Mouse (Mus musculus): ENCODE measurements around the gene Odc1. TPM values are rescaled to one million over a fixed set of nuclear protein-coding genes. Genes with fewer than 3 reads are reported as not detected.
"Not testable (repeated sequence)": the region's sequence is repeated elsewhere in the genome, so short reads cannot be mapped to it uniquely, and the experiment has no call there.

The Odc1 gene
- polyA plus RNA-seq, 1 experiment from 2014 or later, result 113 TPM

DNA sequence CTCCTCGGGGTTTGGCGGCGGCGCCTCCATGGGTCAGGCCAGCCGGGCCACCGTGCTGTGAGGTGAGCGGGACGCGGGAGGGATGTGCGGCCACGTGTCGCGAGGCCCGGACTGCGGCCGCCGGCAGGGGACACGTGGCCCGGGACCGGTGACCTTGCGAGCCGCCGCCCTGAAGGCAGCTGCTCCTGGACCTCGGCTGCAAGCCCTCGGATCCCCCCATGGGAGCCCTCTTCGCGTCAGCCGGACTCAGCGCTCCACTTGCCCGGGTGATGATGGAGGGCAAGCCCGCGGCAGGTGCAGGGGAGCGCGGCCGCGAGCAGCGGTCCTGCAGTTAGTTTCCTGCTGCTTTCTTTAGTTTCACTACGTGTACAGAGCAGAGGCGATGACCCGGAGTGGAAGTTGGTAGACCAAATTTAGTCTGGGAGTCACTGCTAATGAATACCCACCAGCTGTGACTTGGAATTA, 545 bp downstream of the Odc1 start:
- H3K9ac ChIP-seq (ENCODE audit: low read length), result peak overlapping the region; percentile 93
- peaks cover 5% of the 10 kb centered on the region; the same call in 1 of the 2 replicates for H3K4me1 ChIP-seq (ENCODE audit: control insufficient read depth, insufficient read depth, low read length)
- no peaks in the 10 kb centered on the region for H3K9me3 ChIP-seq (replicated peaks; ENCODE audit: control insufficient read depth, low read length)
- WGBS, result under 1% methylated on average over 40 of the region's 40 CpGs
- H3K27ac ChIP-seq (ENCODE audit: low read length), result peak overlapping the region; percentile 89
- ATAC-seq (replicated peaks; ENCODE audit: extremely low read depth, insufficient read depth, low FRiP score), result peak; percentile 30
- H3K36me3 ChIP-seq (ENCODE audit: control insufficient read depth, insufficient read depth), result peaks cover 26% of the 10 kb centered on the region
- no peaks in the 10 kb centered on the region for H3K27me3 ChIP-seq (ENCODE audit: control insufficient read depth, insufficient read depth, low read length)
- H3K4me3 ChIP-seq (ENCODE audit: low read length), result peak overlapping the region; percentile 95
- H3K4me2 ChIP-seq (ENCODE audit: low read depth, low read length), result peak overlapping the region; percentile 76

DNA sequence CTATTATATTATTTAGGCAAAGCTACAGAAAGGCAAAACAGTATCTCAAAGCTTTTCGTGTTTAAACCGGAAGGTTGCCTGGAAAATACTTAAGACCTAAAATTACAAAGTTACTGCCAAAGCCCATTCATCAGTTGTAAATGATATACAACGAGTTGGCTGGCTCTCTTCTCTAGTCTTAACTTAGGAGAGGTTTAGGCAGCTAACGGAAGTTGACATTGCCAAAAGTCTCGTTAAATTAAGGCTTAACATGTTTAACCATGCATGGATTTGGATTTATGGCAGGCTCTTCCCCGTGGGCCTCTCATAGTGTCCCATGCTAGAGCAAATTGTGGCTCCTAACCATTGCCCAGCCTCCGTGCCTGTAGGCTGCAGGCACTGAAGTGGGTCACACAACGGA, 1.3 kb downstream of the Odc1 start:
- WGBS, result 6% methylated on average over 8 of the region's 8 CpGs
- H3K4me2 ChIP-seq (ENCODE audit: low read depth, low read length), result peak overlapping the region; percentile 76
- peak overlapping the region; percentile 95 for H3K4me3 ChIP-seq (ENCODE audit: low read length)
- H3K36me3 ChIP-seq (ENCODE audit: control insufficient read depth, insufficient read depth), result peaks cover 28% of the 10 kb centered on the region
- peaks cover 5% of the 10 kb centered on the region; the same call in 1 of the 2 replicates for H3K4me1 ChIP-seq (ENCODE audit: control insufficient read depth, insufficient read depth, low read length)
- H3K9ac ChIP-seq (ENCODE audit: low read length), result peak overlapping the region; percentile 93
- no peak overlapping the region for H3K27ac ChIP-seq (ENCODE audit: low read length)
- no peaks in the 10 kb centered on the region for H3K9me3 ChIP-seq (replicated peaks; ENCODE audit: control insufficient read depth, low read length)
- no peak for ATAC-seq (replicated peaks; ENCODE audit: extremely low read depth, insufficient read depth, low FRiP score)
- no peaks in the 10 kb centered on the region for H3K27me3 ChIP-seq (ENCODE audit: control insufficient read depth, insufficient read depth, low read length)

GRCm38 (mm10) chr12:17547552-17547951, 3.0 kb downstream of the Odc1 start:
- peaks cover 36% of the 10 kb centered on the region for H3K36me3 ChIP-seq (ENCODE audit: control insufficient read depth, insufficient read depth)
- H3K27ac ChIP-seq (ENCODE audit: low read length), result not testable (repeated sequence)

DNA sequence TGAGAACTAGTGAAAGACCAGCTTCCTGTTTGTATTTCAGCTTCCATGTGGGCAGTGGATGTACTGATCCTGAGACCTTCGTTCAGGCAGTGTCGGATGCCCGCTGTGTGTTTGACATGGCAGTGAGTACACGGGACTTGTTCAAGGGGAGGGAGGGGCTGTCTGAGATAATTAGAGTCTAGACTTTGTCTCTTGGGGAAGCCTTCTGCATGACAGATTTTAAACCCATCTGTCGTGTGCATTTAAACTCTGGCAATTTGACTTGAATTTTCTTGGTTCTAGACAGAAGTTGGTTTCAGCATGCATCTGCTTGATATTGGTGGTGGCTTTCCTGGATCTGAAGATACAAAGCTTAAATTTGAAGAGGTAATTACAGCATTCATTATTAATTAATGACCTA, 3.9 kb downstream of the Odc1 start:
- Histone ChIP-seq H3K36me3 (ENCODE audit: control insufficient read depth, insufficient read depth) (peaks cover 36% of the 10 kb centered on the region), H3K27me3 (ENCODE audit: control insufficient read depth, insufficient read depth, low read length) (no peaks in the 10 kb centered on the region), H3K4me1 (ENCODE audit: control insufficient read depth, insufficient read depth, low read length) (peaks cover 5% of the 10 kb centered on the region; the same call in 1 of the 2 replicates), H3K27ac (ENCODE audit: low read length) (no peak overlapping the region), H3K9me3 (replicated peaks; ENCODE audit: control insufficient read depth, low read length) (no peaks in the 10 kb centered on the region), H3K9ac (ENCODE audit: low read length) (no peak overlapping the region), H3K4me3 (ENCODE audit: low read length) (no peak overlapping the region), H3K4me2 (ENCODE audit: low read depth, low read length) (no peak overlapping the region)
- 68% methylated on average over 5 of the region's 5 CpGs for WGBS
- no peak for ATAC-seq (replicated peaks; ENCODE audit: extremely low read depth, insufficient read depth, low FRiP score)

More at GRCm38 (mm10) chr12:17547552-17547951, 3.0 kb downstream of the Odc1 start:
- H3K4me1 ChIP-seq (ENCODE audit: control insufficient read depth, insufficient read depth, low read length); H3K4me3 ChIP-seq (ENCODE audit: low read length); H3K4me2 ChIP-seq (ENCODE audit: low read depth, low read length); H3K9ac ChIP-seq (ENCODE audit: low read length); H3K27me3 ChIP-seq (ENCODE audit: control insufficient read depth, insufficient read depth, low read length); ATAC-seq (replicated peaks; ENCODE audit: extremely low read depth, insufficient read depth, low FRiP score); H3K9me3 ChIP-seq (replicated peaks; ENCODE audit: control insufficient read depth, low read length): not testable (repeated sequence)
- WGBS, result 89% methylated on average over 9 of the region's 9 CpGs

DNA sequence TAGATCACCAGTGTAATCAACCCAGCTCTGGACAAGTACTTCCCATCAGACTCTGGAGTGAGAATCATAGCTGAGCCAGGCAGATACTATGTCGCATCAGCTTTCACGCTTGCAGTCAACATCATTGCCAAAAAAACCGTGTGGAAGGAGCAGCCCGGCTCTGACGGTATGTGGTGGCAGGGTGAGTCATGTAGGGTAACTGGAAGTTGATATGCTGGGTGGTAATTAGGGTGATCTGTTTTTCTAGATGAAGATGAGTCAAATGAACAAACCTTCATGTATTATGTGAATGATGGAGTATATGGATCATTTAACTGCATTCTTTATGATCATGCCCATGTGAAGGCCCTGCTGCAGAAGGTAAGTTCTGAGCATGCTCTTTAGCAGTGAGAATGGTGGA, 4.8 kb downstream of the Odc1 start:
- not testable (repeated sequence) for ATAC-seq (replicated peaks; ENCODE audit: extremely low read depth, insufficient read depth, low FRiP score); H3K4me2 ChIP-seq (ENCODE audit: low read depth, low read length); H3K4me3 ChIP-seq (ENCODE audit: low read length); H3K4me1 ChIP-seq (ENCODE audit: control insufficient read depth, insufficient read depth, low read length); H3K27me3 ChIP-seq (ENCODE audit: control insufficient read depth, insufficient read depth, low read length); H3K9me3 ChIP-seq (replicated peaks; ENCODE audit: control insufficient read depth, low read length); H3K27ac ChIP-seq (ENCODE audit: low read length); H3K9ac ChIP-seq (ENCODE audit: low read length)
- 82% methylated on average over 5 of the region's 5 CpGs for WGBS
- peaks cover 36% of the 10 kb centered on the region for H3K36me3 ChIP-seq (ENCODE audit: control insufficient read depth, insufficient read depth)

- Histone ChIP-seq H3K27me3 (ENCODE audit: control insufficient read depth, insufficient read depth, low read length) (no peaks in the 10 kb centered on the region), H3K4me2 (ENCODE audit: low read depth, low read length) (no peak overlapping the region), H3K4me3 (ENCODE audit: low read length) (no peak overlapping the region), H3K9ac (ENCODE audit: low read length) (no peak overlapping the region), H3K4me1 (ENCODE audit: control insufficient read depth, insufficient read depth, low read length) (peaks cover 7% of the 10 kb centered on the region), H3K36me3 (ENCODE audit: control insufficient read depth, insufficient read depth) (peaks cover 36% of the 10 kb centered on the region), H3K27ac (ENCODE audit: low read length) (no peak overlapping the region), H3K9me3 (replicated peaks; ENCODE audit: control insufficient read depth, low read length) (no peaks in the 10 kb centered on the region)
- ATAC-seq (replicated peaks; ENCODE audit: extremely low read depth, insufficient read depth, low FRiP score), result no peak
- 72% methylated on average over 3 of the region's 3 CpGs for WGBS
Observed at GRCm38 (mm10) chr12:17551208-17551995, 6.8 kb downstream of the Odc1 start.

DNA sequence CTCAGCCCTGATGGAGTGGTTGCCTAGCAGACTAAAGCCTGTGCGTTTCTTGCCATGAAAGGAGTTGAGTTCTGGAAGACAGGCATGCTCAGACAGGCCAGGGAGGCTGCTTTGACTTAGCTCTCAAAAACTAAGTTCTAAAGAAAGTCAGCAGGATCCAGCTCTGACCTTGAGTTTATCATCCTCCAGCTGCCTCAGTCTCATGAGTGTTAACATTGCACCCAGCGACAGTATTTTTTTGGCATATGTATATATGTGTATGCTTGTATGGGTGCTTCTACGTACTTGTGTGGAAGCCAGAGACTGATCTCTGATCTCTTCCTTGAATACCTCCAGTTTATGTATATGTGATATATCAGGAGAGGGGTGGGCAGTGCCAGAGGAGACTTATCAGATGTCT, 7.8 kb downstream of the Odc1 start:
- Histone ChIP-seq H3K27me3 (ENCODE audit: control insufficient read depth, insufficient read depth, low read length) (no peaks in the 10 kb centered on the region), H3K4me2 (ENCODE audit: low read depth, low read length) (no peak overlapping the region), H3K9me3 (replicated peaks; ENCODE audit: control insufficient read depth, low read length) (no peaks in the 10 kb centered on the region), H3K4me3 (ENCODE audit: low read length) (no peak overlapping the region), H3K36me3 (ENCODE audit: control insufficient read depth, insufficient read depth) (peaks cover 33% of the 10 kb centered on the region), H3K9ac (ENCODE audit: low read length) (no peak overlapping the region), H3K4me1 (ENCODE audit: control insufficient read depth, insufficient read depth, low read length) (peaks cover 15% of the 10 kb centered on the region), H3K27ac (ENCODE audit: low read length) (no peak overlapping the region)
- no peak for ATAC-seq (replicated peaks; ENCODE audit: extremely low read depth, insufficient read depth, low FRiP score)
- WGBS, result 68% methylated on average over 3 of the region's 3 CpGs

- no peak overlapping the region for H3K4me2 ChIP-seq (ENCODE audit: low read depth, low read length)
- no peaks in the 10 kb centered on the region for H3K9me3 ChIP-seq (replicated peaks; ENCODE audit: control insufficient read depth, low read length)
- H3K9ac ChIP-seq (ENCODE audit: low read length), result no peak overlapping the region
- peaks cover 29% of the 10 kb centered on the region for H3K36me3 ChIP-seq (ENCODE audit: control insufficient read depth, insufficient read depth)
- H3K27ac ChIP-seq (ENCODE audit: low read length), result no peak overlapping the region
- ATAC-seq (replicated peaks; ENCODE audit: extremely low read depth, insufficient read depth, low FRiP score), result no peak
- H3K27me3 ChIP-seq (ENCODE audit: control insufficient read depth, insufficient read depth, low read length), result no peaks in the 10 kb centered on the region
- 41% methylated on average over 2 of the region's 2 CpGs for WGBS
- H3K4me3 ChIP-seq (ENCODE audit: low read length), result no peak overlapping the region
- peaks cover 16% of the 10 kb centered on the region for H3K4me1 ChIP-seq (ENCODE audit: control insufficient read depth, insufficient read depth, low read length)
Observed at GRCm38 (mm10) chr12:17552949-17553348, 8.4 kb downstream of the Odc1 start.

- WGBS, result 68% methylated on average over 5 of the region's 5 CpGs
- ATAC-seq (replicated peaks; ENCODE audit: extremely low read depth, insufficient read depth, low FRiP score), result no peak
Observed at GRCm38 (mm10) chr12:17553627-17554026, 9.0 kb downstream of the Odc1 start.

More at GRCm38 (mm10) chr12:17553627-17554026, 9.0 kb downstream of the Odc1 start:
- Histone ChIP-seq H3K4me3 (ENCODE audit: low read length) (no peak overlapping the region), H3K9me3 (replicated peaks; ENCODE audit: control insufficient read depth, low read length) (0 out of 2 replicates have a peak, but pooled peaks cover under 1% of the 10 kb centered on the region), H3K4me1 (ENCODE audit: control insufficient read depth, insufficient read depth, low read length) (peaks cover 16% of the 10 kb centered on the region), H3K36me3 (ENCODE audit: control insufficient read depth, insufficient read depth) (peaks cover 23% of the 10 kb centered on the region), H3K27me3 (ENCODE audit: control insufficient read depth, insufficient read depth, low read length) (no peaks in the 10 kb centered on the region), H3K9ac (ENCODE audit: low read length) (no peak overlapping the region), H3K27ac (ENCODE audit: low read length) (no peak overlapping the region), H3K4me2 (ENCODE audit: low read depth, low read length) (no peak overlapping the region)

Measured in heart, embryonic 16.5 days (tissue).